Mouse (Mus musculus) bone marrow macrophage, adult 2 months (primary cell): ENCODE measurements around the gene Ubqln4. TPM values are rescaled to one million over a fixed set of nuclear protein-coding genes. Genes with fewer than 3 reads are reported as not detected.

Source experiments
- H3K27ac ChIP-seq: 2 replicates; pipeline ENCODE4 v1.5.1; 2012; ENCODE audit warnings: low read depth, low read length; ENCODE audit not compliant: insufficient read depth
- H3K4me1 ChIP-seq: 2 replicates; pipeline ENCODE4 v1.6.1; 2012; ENCODE audit warnings: low read length; ENCODE audit not compliant: control insufficient read depth, insufficient read depth
- H3K4me3 ChIP-seq: 2 replicates; pipeline ENCODE4 v1.5.1; 2012; ENCODE audit warnings: mild to moderate bottlenecking, low read length, moderate library complexity; ENCODE audit not compliant: insufficient read depth
- CTCF ChIP-seq: IDR thresholded peaks from 2 replicates; pipeline ENCODE4 v1.5.1; 2012; ENCODE audit warnings: low read depth, mild to moderate bottlenecking, low read length, moderate library complexity
- POLR2A ChIP-seq: IDR thresholded peaks from 2 replicates; pipeline ENCODE4 v1.6.1; 2012; ENCODE audit warnings: mild to moderate bottlenecking, low read depth, low read length, borderline replicate concordance
- polyA plus RNA-seq: library from polyadenylated mRNA; stranded (reverse); fragments of >200 nt; gene quantifications from 2 replicates; pipeline ENCODE4 v1.2.4, GENCODE M21; 2012; ENCODE audit not compliant: missing spikeins, insufficient read depth, insufficient read length

Ubqln4 gene
- polyA plus RNA-seq, 1 experiment: 25.8 TPM

DNA sequence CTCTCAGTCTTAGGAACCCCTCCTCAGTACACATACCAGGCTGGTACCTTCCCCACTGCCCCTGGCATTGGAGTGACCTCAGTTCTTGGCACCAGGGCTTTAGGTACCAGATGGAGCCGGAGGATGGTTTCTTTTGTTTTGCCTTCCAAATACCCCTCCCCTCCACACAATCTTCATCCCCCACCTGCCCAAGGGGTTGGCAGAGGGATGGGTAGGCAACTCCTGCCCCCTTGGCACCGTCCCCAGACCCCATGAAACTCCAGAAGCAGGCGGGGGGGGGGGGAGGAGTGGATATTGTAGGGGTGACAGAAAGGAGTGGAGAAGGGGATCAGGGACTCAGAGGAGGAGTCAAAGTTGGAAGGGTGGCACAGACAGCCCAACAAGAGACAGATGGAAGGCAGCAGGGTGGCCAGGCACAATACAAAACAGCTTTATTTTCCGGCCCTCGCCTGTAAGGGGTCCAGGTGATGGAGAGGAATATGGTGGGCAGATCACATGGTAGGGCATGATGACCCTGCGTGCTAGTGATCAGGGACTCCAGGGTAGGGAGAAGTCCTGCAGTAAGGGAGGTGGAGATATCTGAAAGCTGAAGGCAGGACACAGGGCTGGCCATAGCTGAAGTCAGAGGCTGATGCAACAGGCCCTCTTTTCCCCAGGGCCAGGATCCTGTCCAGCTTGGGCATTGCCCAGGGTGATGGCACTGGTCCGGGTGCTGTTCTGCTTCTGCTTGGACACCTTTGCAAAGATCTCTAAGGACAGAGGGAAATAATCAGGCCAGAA, 11.7 kb upstream of the Ubqln4 start:
- no peak overlapping the region for H3K4me3 ChIP-seq
- H3K27ac ChIP-seq: no peak overlapping the region
- H3K4me1 ChIP-seq: 0 out of 2 replicates have a peak, but pooled peaks cover 2% of the 10 kb centered on the region
- TF ChIP-seq CTCF (no peak), POLR2A (no peak)

DNA sequence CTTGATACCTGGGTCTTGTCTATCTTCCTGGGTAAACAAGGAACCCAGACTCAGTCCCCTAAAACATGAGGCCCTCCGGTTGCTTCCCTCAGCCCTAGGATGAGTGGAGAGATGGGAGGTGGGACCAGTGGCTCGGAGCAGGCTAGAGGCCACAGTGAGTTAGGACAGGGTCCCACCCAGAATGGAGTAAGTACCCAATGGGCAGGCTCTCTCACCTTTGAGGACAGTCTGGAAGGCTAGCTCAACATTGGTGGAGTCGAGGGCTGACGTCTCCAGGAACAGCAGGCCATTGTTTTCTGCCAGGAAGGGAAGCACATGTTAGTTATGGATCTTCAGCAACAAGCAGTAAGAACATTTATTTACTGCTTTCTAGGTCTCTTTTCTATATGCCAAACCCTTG, 11.1 kb upstream of the Ubqln4 start:
- no peak for TF ChIP-seq CTCF
- no peak overlapping the region for H3K4me3 ChIP-seq
- H3K27ac ChIP-seq: no peak overlapping the region
- H3K4me1 ChIP-seq: 0 out of 2 replicates have a peak, but pooled peaks cover 2% of the 10 kb centered on the region

DNA sequence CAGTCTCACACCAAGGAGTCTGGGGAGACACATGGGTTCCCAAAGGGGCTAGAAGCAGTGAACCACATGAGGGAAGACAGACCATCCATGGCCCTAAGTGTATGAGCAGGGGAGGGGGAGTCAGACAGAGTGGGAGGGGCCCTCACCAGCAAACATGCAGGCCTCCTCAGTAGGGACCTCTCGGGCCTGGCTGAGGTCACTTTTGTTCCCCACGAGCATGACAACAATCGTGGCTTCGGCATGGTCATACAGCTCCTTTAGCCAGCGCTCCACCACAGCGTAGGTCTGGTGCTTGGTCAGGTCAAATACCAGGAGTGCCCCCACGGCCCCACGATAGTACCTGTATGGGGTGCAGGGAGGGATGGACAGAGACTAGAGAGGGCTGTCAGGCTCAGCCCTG, 10.4 kb upstream of the Ubqln4 start:
- Histone ChIP-seq H3K4me3 (no peak overlapping the region), H3K27ac (no peak overlapping the region), H3K4me1 (0 out of 2 replicates have a peak, but pooled peaks cover 2% of the 10 kb centered on the region)
- TF ChIP-seq CTCF (no peak), POLR2A (no peak)

DNA sequence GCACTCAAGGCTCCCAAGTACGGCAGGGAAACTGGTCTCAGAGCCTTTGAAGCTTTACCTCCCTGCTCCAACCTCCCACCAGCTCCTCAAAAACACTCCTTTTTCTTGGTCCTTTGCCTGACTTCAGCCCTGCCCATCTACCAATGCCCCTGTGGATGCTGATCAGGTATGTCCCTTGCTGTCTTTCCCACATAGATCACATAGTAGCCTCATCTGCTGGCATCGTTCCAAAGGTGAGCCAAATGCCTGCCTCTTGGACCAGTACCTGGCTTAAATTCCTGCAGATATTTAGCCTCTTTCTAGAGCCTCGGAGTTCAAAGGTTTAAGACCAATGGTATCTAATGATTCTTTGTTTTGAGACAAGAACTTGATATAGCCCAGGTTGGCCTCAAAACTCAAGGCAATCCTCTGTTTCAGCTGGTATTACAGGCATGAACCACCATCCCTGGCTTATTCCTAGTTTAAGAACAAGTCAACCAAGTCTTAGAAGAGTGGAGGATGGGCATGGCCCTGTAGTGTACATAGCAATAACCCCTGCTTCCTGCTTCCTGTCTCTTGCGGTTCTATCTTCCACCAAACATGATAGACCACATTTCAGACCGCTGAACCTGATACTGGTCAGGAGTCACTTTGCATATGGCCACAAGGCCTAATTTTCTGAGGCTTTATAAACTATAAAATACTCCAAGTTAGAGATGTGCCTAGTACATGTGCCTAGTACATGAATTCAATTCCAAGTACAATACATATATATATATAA, 9.7 kb upstream of the Ubqln4 start:
- H3K4me3 ChIP-seq: no peak overlapping the region
- H3K27ac ChIP-seq: no peak overlapping the region
- TF ChIP-seq CTCF (no peak), POLR2A (no peak)
- 0 out of 2 replicates have a peak, but pooled peaks cover 2% of the 10 kb centered on the region for H3K4me1 ChIP-seq

DNA sequence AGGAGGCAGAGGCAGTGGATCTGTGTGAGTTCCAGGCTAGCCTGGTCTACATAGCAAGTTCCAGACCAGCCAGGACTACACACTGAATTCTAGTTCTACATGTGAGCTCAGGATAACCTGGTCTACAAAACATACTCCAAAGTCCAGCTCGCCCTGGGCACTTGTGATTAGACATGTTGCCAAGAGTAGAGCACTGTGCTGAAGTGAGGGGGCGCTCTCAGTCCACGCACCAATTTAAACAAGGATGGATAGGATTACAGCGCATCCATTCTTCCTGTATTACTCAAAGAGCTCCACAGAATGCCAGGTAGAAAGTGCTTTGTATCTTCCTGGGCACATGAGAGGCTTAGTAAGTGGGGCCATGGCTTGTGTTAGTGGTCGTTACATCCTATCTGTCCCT, 9.0 kb upstream of the Ubqln4 start:
- Histone ChIP-seq H3K4me3 (no peak overlapping the region), H3K4me1 (0 out of 2 replicates have a peak, but pooled peaks cover 2% of the 10 kb centered on the region), H3K27ac (no peak overlapping the region)
- no peak for TF ChIP-seq POLR2A
- TF ChIP-seq CTCF: no peak

DNA sequence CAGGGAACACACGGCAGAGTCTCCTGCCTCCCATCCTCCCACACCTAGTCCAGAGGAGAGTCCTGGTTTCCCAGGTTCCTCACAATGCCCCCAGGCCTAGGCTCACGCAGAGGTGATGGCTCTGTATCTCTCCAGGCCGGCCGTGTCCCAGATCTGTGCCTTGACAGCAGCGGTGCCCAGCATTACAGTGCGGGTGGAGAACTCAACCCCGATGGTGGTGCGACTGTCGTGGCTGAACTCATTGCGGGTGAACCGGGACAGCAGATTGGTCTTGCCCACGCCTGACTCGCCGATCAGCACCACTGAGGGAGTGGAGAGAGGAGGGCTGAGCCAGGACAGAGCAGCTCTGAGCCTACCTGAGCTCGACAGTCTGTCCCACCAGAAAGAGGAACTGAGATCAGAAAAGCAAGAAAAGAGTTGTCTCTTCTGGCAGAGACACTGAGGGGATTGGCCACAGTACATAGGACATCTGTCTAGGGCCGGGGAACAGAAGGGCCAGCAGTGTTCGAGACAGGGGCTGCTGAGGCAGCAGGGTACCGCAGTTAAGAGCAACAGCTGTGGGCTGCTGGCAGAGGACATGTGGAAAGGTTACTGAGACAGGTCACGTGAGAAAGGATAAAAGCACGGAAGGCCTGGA, 8.5 kb upstream of the Ubqln4 start:
- H3K27ac ChIP-seq: no peak overlapping the region
- H3K4me3 ChIP-seq: no peak overlapping the region
- no peak for TF ChIP-seq POLR2A
- no peak for TF ChIP-seq CTCF
- H3K4me1 ChIP-seq: 0 out of 2 replicates have a peak, but pooled peaks cover 2% of the 10 kb centered on the region

- H3K4me1 ChIP-seq: peaks cover 11% of the 10 kb centered on the region
- H3K27ac ChIP-seq: no peak overlapping the region
- no peak overlapping the region for H3K4me3 ChIP-seq
- TF ChIP-seq POLR2A (no peak), CTCF (no peak)
Observed at GRCm38 (mm10) chr3:88546674-88547418, 6.7 kb upstream of the Ubqln4 start.

GRCm38 (mm10) chr3:88548180-88548917, 5.2 kb upstream of the Ubqln4 start, which contains the start of gene Rab25:
Rab25 (minus strand) TSS chr3:88548300.
- Histone ChIP-seq H3K27ac (no peak within 1 kb of the TSS), H3K4me1 (peaks cover 11% of the 10 kb centered on the region), H3K4me3 (no peak within 1 kb of the TSS)
- TF ChIP-seq POLR2A: no peak
- TF ChIP-seq CTCF: no peak

DNA sequence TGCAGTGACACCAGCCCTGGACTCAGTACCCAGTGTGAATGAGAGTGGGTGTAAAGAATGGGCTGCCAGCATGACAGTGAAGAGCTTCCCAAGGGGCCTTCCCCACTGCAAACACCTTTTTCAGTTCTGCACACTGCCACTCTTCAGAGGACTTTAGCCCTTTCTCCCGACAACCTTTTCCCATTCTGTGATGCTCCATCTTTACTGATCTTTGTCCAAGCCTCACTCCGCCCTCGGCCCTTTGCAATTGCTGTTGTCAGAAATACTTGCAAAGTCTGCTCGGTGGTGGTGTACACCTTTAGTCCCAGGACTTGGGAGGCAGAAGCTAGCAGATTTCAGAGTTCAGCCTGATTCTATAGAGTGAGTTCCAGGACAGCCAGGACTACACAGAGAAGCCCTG, 2.0 kb upstream of the Ubqln4 start:
- H3K4me3 ChIP-seq: peak overlapping the region; percentile 66
- H3K4me1 ChIP-seq: peaks cover 14% of the 10 kb centered on the region
- H3K27ac ChIP-seq: no peak overlapping the region; the same call in 1 of the 2 replicates
- TF ChIP-seq CTCF (no peak), POLR2A (no peak)
